Mouse (Mus musculus): ENCODE results near the gene Flt1.

The Flt1 gene

GRCm38 (mm10) chr5:147724945-147725830 lies 623 bp downstream of the Flt1 start:
- DNase-seq (ENCODE audit: low read depth, low spot score): no peak

- DNase-seq (ENCODE audit: low read depth, low spot score): no peak
Measured at GRCm38 (mm10) chr5:147724391-147724790, 1.4 kb downstream of the Flt1 start.

GRCm38 (mm10) chr5:147723811-147724210 lies 2.0 kb downstream of the Flt1 start:
- DNase-seq (ENCODE audit: low read depth, low spot score): no peak

- DNase-seq (ENCODE audit: low read depth, low spot score): no peak
Measured at GRCm38 (mm10) chr5:147721438-147721837, 4.4 kb downstream of the Flt1 start.

- no peak for DNase-seq (ENCODE audit: low read depth, low spot score)
Measured at GRCm38 (mm10) chr5:147718335-147718734, 7.5 kb downstream of the Flt1 start.

GRCm38 (mm10) chr5:147716697-147717217 lies 9.1 kb downstream of the Flt1 start:
- no peak for DNase-seq (ENCODE audit: low read depth, low spot score)

GRCm38 (mm10) chr5:147716276-147716675 lies 9.5 kb downstream of the Flt1 start:
- DNase-seq (ENCODE audit: low read depth, low spot score): no peak

GRCm38 (mm10) chr5:147715391-147715790 lies 10.4 kb downstream of the Flt1 start:
- no peak for DNase-seq (ENCODE audit: low read depth, low spot score)

- DNase-seq (ENCODE audit: low read depth, low spot score): no peak
Measured at GRCm38 (mm10) chr5:147708500-147708899, 17.3 kb downstream of the Flt1 start.

GRCm38 (mm10) chr5:147707479-147707878 lies 18.3 kb downstream of the Flt1 start:
- DNase-seq (ENCODE audit: low read depth, low spot score): no peak

GRCm38 (mm10) chr5:147704890-147705289 lies 20.9 kb downstream of the Flt1 start:
- DNase-seq (ENCODE audit: low read depth, low spot score): no peak

GRCm38 (mm10) chr5:147702423-147702822 lies 23.4 kb downstream of the Flt1 start:
- DNase-seq (ENCODE audit: low read depth, low spot score): no peak

- no peak for DNase-seq (ENCODE audit: low read depth, low spot score)
Measured at GRCm38 (mm10) chr5:147701024-147701423, 24.8 kb downstream of the Flt1 start.

GRCm38 (mm10) chr5:147698044-147698443 lies 27.8 kb downstream of the Flt1 start:
- DNase-seq (ENCODE audit: low read depth, low spot score): no peak

- DNase-seq (ENCODE audit: low read depth, low spot score): no peak
Measured at GRCm38 (mm10) chr5:147697165-147697564, 28.6 kb downstream of the Flt1 start.

- no peak for DNase-seq (ENCODE audit: low read depth, low spot score)
Measured at GRCm38 (mm10) chr5:147692622-147693021, 33.2 kb downstream of the Flt1 start.

GRCm38 (mm10) chr5:147683707-147684323 lies 42.0 kb downstream of the Flt1 start:
- DNase-seq (ENCODE audit: low read depth, low spot score): no peak

- no peak for DNase-seq (ENCODE audit: low read depth, low spot score)
Measured at GRCm38 (mm10) chr5:147681224-147681623, 44.6 kb downstream of the Flt1 start.

GRCm38 (mm10) chr5:147680711-147681110 lies 45.1 kb downstream of the Flt1 start:
- DNase-seq (ENCODE audit: low read depth, low spot score): no peak

- DNase-seq (ENCODE audit: low read depth, low spot score): no peak
Measured at GRCm38 (mm10) chr5:147679316-147679715, 46.5 kb downstream of the Flt1 start.

GRCm38 (mm10) chr5:147675791-147676190 lies 50.0 kb downstream of the Flt1 start:
- DNase-seq (ENCODE audit: low read depth, low spot score): no peak

GRCm38 (mm10) chr5:147671765-147672424 lies 53.9 kb downstream of the Flt1 start:
- no peak for DNase-seq (ENCODE audit: low read depth, low spot score)
